Mouse (Mus musculus) thymus, adult 2 months (tissue): ENCODE measurements around the gene Gm20498.
"Not testable (repeated sequence)": the region's sequence is repeated elsewhere in the genome, so short reads cannot be mapped to it uniquely, and the experiment has no call there.

Source experiments
- CTCF ChIP-seq: fragments of 200-500 bp; IDR thresholded peaks from 2 replicates; pipeline ENCODE4 v1.5.1; 2012; ENCODE audit warnings: mild to moderate bottlenecking, control low read depth, low read length, moderate library complexity, borderline replicate concordance; ENCODE audit not compliant: control insufficient read depth, poor library complexity, insufficient read depth; ENCODE audit errors: extremely low read depth
- POLR2A ChIP-seq: fragments of 200-500 bp; IDR thresholded peaks from 2 replicates; pipeline ENCODE4 v1.6.1; 2012; ENCODE audit warnings: mild to moderate bottlenecking, low read length, control low read depth, moderate library complexity; ENCODE audit not compliant: control insufficient read depth, poor library complexity, insufficient read depth; ENCODE audit errors: extremely low read depth

GRCm38 (mm10) chr12:81438985-81439384 is 93.7 kb downstream of the Gm20498 start:
- not testable (repeated sequence) for TF ChIP-seq POLR2A, CTCF
